Mouse (Mus musculus) left cerebral cortex, adult 8-10 months (tissue): ENCODE measurements around the gene Rbfox1. TPM values are rescaled to one million over a fixed set of nuclear protein-coding genes. Genes with fewer than 3 reads are reported as not detected.

Source experiments
- DNase-seq, 2 experiments: peaks; one replicate each; pipeline ENCODE4 v3.0.0; 2022; ENCODE audit warnings: low spot score in 2 of 2
- total RNA-seq, 4 experiments: library from RNA; stranded (reverse); gene quantifications; 2 replicates each; pipeline ENCODE4 v1.2.4; 2022

Gene Rbfox1
- total RNA-seq, 4 experiments from 2014 or later, result 293 to 314 (median 299) TPM

GRCm38 (mm10) chr16:6648753-6649152, 763.6 kb downstream of the Rbfox1 start:
- peak in 1 of 2 experiments; percentile 39 for DNase-seq

GRCm38 (mm10) chr16:6658594-6658993, 773.4 kb downstream of the Rbfox1 start:
- DNase-seq, result no peak

- no peak for DNase-seq
Measured at GRCm38 (mm10) chr16:6686076-6686757, 801.1 kb downstream of the Rbfox1 start.

GRCm38 (mm10) chr16:6704847-6705246, 819.7 kb downstream of the Rbfox1 start:
- no peak for DNase-seq

- DNase-seq, result no peak
Measured at GRCm38 (mm10) chr16:6712341-6712740, 827.2 kb downstream of the Rbfox1 start.

- DNase-seq, result no peak
Measured at GRCm38 (mm10) chr16:6715245-6715644, 830.1 kb downstream of the Rbfox1 start.

GRCm38 (mm10) chr16:6716214-6716911, 831.2 kb downstream of the Rbfox1 start:
- DNase-seq, result no peak

GRCm38 (mm10) chr16:6719027-6719426, 833.9 kb downstream of the Rbfox1 start:
- no peak for DNase-seq

GRCm38 (mm10) chr16:6732646-6733045, 847.5 kb downstream of the Rbfox1 start:
- DNase-seq, result no peak

- DNase-seq, result no peak
Measured at GRCm38 (mm10) chr16:6733427-6733826, 848.3 kb downstream of the Rbfox1 start.

- peak in 1 of 2 experiments; percentile 47 for DNase-seq
Measured at GRCm38 (mm10) chr16:6736566-6736965, 851.4 kb downstream of the Rbfox1 start.

- DNase-seq, result no peak
Measured at GRCm38 (mm10) chr16:6736998-6737397, 851.8 kb downstream of the Rbfox1 start.

GRCm38 (mm10) chr16:6746116-6746515, 861.0 kb downstream of the Rbfox1 start:
- DNase-seq, result no peak

- no peak for DNase-seq
Measured at GRCm38 (mm10) chr16:6750491-6750890, 865.3 kb downstream of the Rbfox1 start.

GRCm38 (mm10) chr16:6754847-6755246, 869.7 kb downstream of the Rbfox1 start:
- DNase-seq, result peak in 1 of 2 experiments; percentile 62

- no peak for DNase-seq
Measured at GRCm38 (mm10) chr16:6769495-6770237, 884.5 kb downstream of the Rbfox1 start.

GRCm38 (mm10) chr16:6777506-6778185, 892.5 kb downstream of the Rbfox1 start:
- no peak for DNase-seq

GRCm38 (mm10) chr16:6784144-6784543, 899.0 kb downstream of the Rbfox1 start:
- no peak for DNase-seq

- no peak for DNase-seq
Measured at GRCm38 (mm10) chr16:6785026-6785425, 899.9 kb downstream of the Rbfox1 start.

- no peak for DNase-seq
Measured at GRCm38 (mm10) chr16:6791218-6791617, 906.1 kb downstream of the Rbfox1 start.

GRCm38 (mm10) chr16:6791655-6792054, 906.5 kb downstream of the Rbfox1 start:
- peak in 1 of 2 experiments; percentile 32 for DNase-seq

- no peak for DNase-seq
Measured at GRCm38 (mm10) chr16:6806246-6806645, 921.1 kb downstream of the Rbfox1 start.
